Mouse (Mus musculus): ENCODE measurements at regions not wholly inside any gene's neighbourhood (a gene's known extent, or its start where the extent isn't known, plus 50 kb on each side); places are given as distances from the start of the nearest gene placed in this dataset.

- peak; percentile 60 to 70 for DNase-seq (ENCODE audit: low spot score in 2 of 2)
These were observed 288.3 kb downstream of the Zfp706 start for GRCm38 (mm10) chr15:36719241-36719640.

GRCm38 (mm10) chr15:36717835-36718234 is 289.7 kb downstream of the Zfp706 start:
- DNase-seq (ENCODE audit: low spot score in 2 of 2), result no peak

GRCm38 (mm10) chr15:36716686-36717038 is 290.9 kb downstream of the Zfp706 start:
- no peak for DNase-seq (ENCODE audit: low spot score in 2 of 2)

GRCm38 (mm10) chr15:36715745-36716685 is 291.6 kb downstream of the Zfp706 start:
- peak; percentile 59 to 76 for DNase-seq (ENCODE audit: low spot score in 2 of 2)

GRCm38 (mm10) chr15:36715159-36715558 is 292.4 kb downstream of the Zfp706 start:
- no peak for DNase-seq (ENCODE audit: low spot score in 2 of 2)

GRCm38 (mm10) chr15:36709788-36710187 is 297.8 kb downstream of the Zfp706 start:
- no peak for DNase-seq (ENCODE audit: low spot score in 2 of 2)

- DNase-seq (ENCODE audit: low spot score in 2 of 2), result peak; percentile 63 to 78
These were observed 299.1 kb downstream of the Zfp706 start for GRCm38 (mm10) chr15:36708471-36708870.

GRCm38 (mm10) chr15:36705990-36706389 is 301.6 kb downstream of the Zfp706 start:
- peak; percentile 67 to 72 for DNase-seq (ENCODE audit: low spot score in 2 of 2)

- DNase-seq (ENCODE audit: low spot score in 2 of 2), result no peak
These were observed 302.2 kb downstream of the Zfp706 start for GRCm38 (mm10) chr15:36705391-36705790.

GRCm38 (mm10) chr15:36701846-36702245 is 305.7 kb downstream of the Zfp706 start:
- no peak for DNase-seq (ENCODE audit: low spot score in 2 of 2)

- DNase-seq (ENCODE audit: low spot score in 2 of 2), result no peak
These were observed 307.4 kb downstream of the Zfp706 start for GRCm38 (mm10) chr15:36700196-36700595.

- DNase-seq (ENCODE audit: low spot score in 2 of 2), result peak in 1 of 2 experiments; percentile 37
These were observed 312.1 kb downstream of the Zfp706 start for GRCm38 (mm10) chr15:36695199-36696129.

GRCm38 (mm10) chr15:36691002-36691652 is 316.4 kb downstream of the Zfp706 start:
- no peak for DNase-seq (ENCODE audit: low spot score in 2 of 2)

GRCm38 (mm10) chr15:36689881-36690280 is 317.7 kb downstream of the Zfp706 start:
- no peak for DNase-seq (ENCODE audit: low spot score in 2 of 2)

GRCm38 (mm10) chr15:36689301-36689700 is 318.3 kb downstream of the Zfp706 start:
- DNase-seq (ENCODE audit: low spot score in 2 of 2), result no peak

GRCm38 (mm10) chr15:36688051-36688754 is 319.4 kb downstream of the Zfp706 start:
- DNase-seq (ENCODE audit: low spot score in 2 of 2), result peak; percentile 47 to 55

GRCm38 (mm10) chr15:36684684-36685083 is 322.9 kb downstream of the Zfp706 start:
- DNase-seq (ENCODE audit: low spot score in 2 of 2), result no peak

GRCm38 (mm10) chr15:36682832-36683231 is 324.7 kb downstream of the Zfp706 start:
- DNase-seq (ENCODE audit: low spot score in 2 of 2), result no peak

GRCm38 (mm10) chr15:36682159-36682558 is 325.4 kb downstream of the Zfp706 start:
- DNase-seq (ENCODE audit: low spot score in 2 of 2), result no peak

- no peak for DNase-seq (ENCODE audit: low spot score in 2 of 2)
These were observed 327.0 kb downstream of the Zfp706 start for GRCm38 (mm10) chr15:36680361-36681140.

Data from spleen, postnatal 36 days (tissue).